Mouse (Mus musculus) midbrain, embryonic 15.5 days (tissue): ENCODE measurements around the gene Ppm1f. TPM values are rescaled to one million over a fixed set of nuclear protein-coding genes. Genes with fewer than 3 reads are reported as not detected.
A peak's percentile ranks its signal among the peaks of the same experiment; 100 is the strongest.
"Not testable (repeated sequence)": the region's sequence is repeated elsewhere in the genome, so short reads cannot be mapped to it uniquely, and the experiment has no call there.

Experiments
- ATAC-seq: fragments of 200-750 bp; cut with Nextera tagmentation; replicated peaks from 2 replicates; pipeline ENCODE4 v1.8.0; 2017; ENCODE audit warnings: moderate TSS enrichment
- H3K27ac ChIP-seq: fragments of 300-500 bp; sonication (generic); 2 replicates; pipeline ENCODE4 v1.5.1; 2015; ENCODE audit warnings: mild to moderate bottlenecking, inconsistent platforms
- H3K27me3 ChIP-seq: fragments of 300-500 bp; sonication (generic); replicated peaks from 2 replicates; pipeline ENCODE4 v1.6.1; 2015; ENCODE audit warnings: inconsistent platforms
- H3K36me3 ChIP-seq: fragments of 300-500 bp; sonication (generic); replicated peaks from 2 replicates; pipeline ENCODE4 v1.6.1; 2015; ENCODE audit warnings: inconsistent platforms
- H3K4me1 ChIP-seq: fragments of 300-500 bp; sonication (generic); 2 replicates; pipeline ENCODE4 v1.6.1; 2015; ENCODE audit warnings: inconsistent platforms
- H3K4me2 ChIP-seq: fragments of 300-500 bp; sonication (generic); 2 replicates; pipeline ENCODE4 v1.6.1; 2015; ENCODE audit warnings: inconsistent platforms, mild to moderate bottlenecking, moderate library complexity
- H3K4me3 ChIP-seq: fragments of 300-500 bp; sonication (generic); 2 replicates; pipeline ENCODE4 v1.5.1; 2015; ENCODE audit warnings: mild to moderate bottlenecking, inconsistent platforms
- H3K9ac ChIP-seq: fragments of 300-500 bp; sonication (generic); 2 replicates; pipeline ENCODE4 v1.6.1; 2015; ENCODE audit warnings: mild to moderate bottlenecking, inconsistent platforms
- H3K9me3 ChIP-seq: fragments of 300-500 bp; sonication (generic); 2 replicates; pipeline ENCODE4 v1.6.1; 2016; ENCODE audit warnings: inconsistent platforms
- WGBS: fragments of 180-500 bp; shearing (Covaris S2); methylation state at CpG from one replicate; pipeline ENCODE4 v1.1.7; 2015; ENCODE audit warnings: mixed read lengths; 5-methylcytosine and 5-hydroxymethylcytosine counted together
- polyA plus RNA-seq: library from polyadenylated mRNA; unstranded; fragments of >200 nt; fragmentation: Nextera tagmentation; extraction: Ambion mirVana; gene quantifications from 2 replicates; pipeline ENCODE4 v1.2.1, GENCODE M21; 2015

The Ppm1f gene
- 29.6 and 30.7 TPM in 2 replicates for polyA plus RNA-seq

- Histone ChIP-seq H3K27me3 (no peaks in the 10 kb centered on the region), H3K9me3 (no peaks in the 10 kb centered on the region), H3K4me3 (peak within 1 kb of the TSS; percentile 62), H3K27ac (peak within 1 kb of the TSS; percentile 70), H3K36me3 (peaks cover 9% of the 10 kb centered on the region; the same call in 1 of the 2 replicates), H3K4me1 (peaks cover 24% of the 10 kb centered on the region), H3K4me2 (peak within 1 kb of the TSS; percentile 80), H3K9ac (peak within 1 kb of the TSS; percentile 51)
- ATAC-seq = peak; percentile 93
- under 1% methylated on average over 29 of the region's 29 CpGs for WGBS
Measured at GRCm38 (mm10) chr16:16896382-16897055, at the start of gene Ppm1f. TSS of gene Ppm1f (plus strand) at chr16:16896469.

- Histone ChIP-seq H3K27me3 (no peaks in the 10 kb centered on the region), H3K9ac (no peak overlapping the region)
Measured at GRCm38 (mm10) chr16:16849196-16849595, 47.1 kb upstream of the Ppm1f start.

GRCm38 (mm10) chr16:16852411-16852810, 43.9 kb upstream of the Ppm1f start:
- Histone ChIP-seq H3K9me3 (no peaks in the 10 kb centered on the region), H3K36me3 (no peaks in the 10 kb centered on the region), H3K9ac (no peak overlapping the region), H3K4me2 (no peak overlapping the region), H3K4me3 (no peak overlapping the region), H3K27me3 (no peaks in the 10 kb centered on the region), H3K4me1 (no peaks in the 10 kb centered on the region), H3K27ac (no peak overlapping the region)
- ATAC-seq = no peak
- WGBS = 83% methylated on average over 3 of the region's 3 CpGs

More at GRCm38 (mm10) chr16:16849196-16849595, 47.1 kb upstream of the Ppm1f start:
- ATAC-seq = no peak
- Histone ChIP-seq H3K9me3 (no peaks in the 10 kb centered on the region), H3K4me2 (no peak overlapping the region), H3K4me1 (no peaks in the 10 kb centered on the region), H3K4me3 (no peak overlapping the region), H3K36me3 (no peaks in the 10 kb centered on the region), H3K27ac (no peak overlapping the region)

- no peak overlapping the region for H3K4me2 ChIP-seq
- H3K9me3 ChIP-seq = no peaks in the 10 kb centered on the region
- no peaks in the 10 kb centered on the region for H3K4me1 ChIP-seq
- no peaks in the 10 kb centered on the region for H3K27me3 ChIP-seq
- 43% methylated on average over 6 of the region's 6 CpGs for WGBS
- H3K4me3 ChIP-seq = no peak overlapping the region
- no peaks in the 10 kb centered on the region for H3K36me3 ChIP-seq
- no peak overlapping the region for H3K9ac ChIP-seq
- no peak for ATAC-seq
- no peak overlapping the region for H3K27ac ChIP-seq
Measured at GRCm38 (mm10) chr16:16854836-16855235, 41.4 kb upstream of the Ppm1f start.

GRCm38 (mm10) chr16:16855541-16855940, 40.7 kb upstream of the Ppm1f start:
- Histone ChIP-seq H3K4me3 (no peak overlapping the region), H3K4me2 (no peak overlapping the region), H3K9me3 (no peaks in the 10 kb centered on the region), H3K9ac (no peak overlapping the region), H3K27me3 (no peaks in the 10 kb centered on the region), H3K27ac (no peak overlapping the region), H3K4me1 (no peaks in the 10 kb centered on the region), H3K36me3 (no peaks in the 10 kb centered on the region)
- 95% methylated on average over 1 of the region's 1 CpGs for WGBS
- ATAC-seq = no peak

GRCm38 (mm10) chr16:16856054-16856453, 40.2 kb upstream of the Ppm1f start:
- H3K9ac ChIP-seq, H3K9me3 ChIP-seq, ATAC-seq, H3K27ac ChIP-seq, H3K4me3 ChIP-seq, H3K27me3 ChIP-seq, H3K4me1 ChIP-seq, H3K36me3 ChIP-seq, H3K4me2 ChIP-seq: not testable (repeated sequence)
- 81% methylated on average over 9 of the region's 9 CpGs for WGBS

- no peaks in the 10 kb centered on the region for H3K27me3 ChIP-seq
- H3K4me1 ChIP-seq = no peaks in the 10 kb centered on the region
- no peak for ATAC-seq
- no peaks in the 10 kb centered on the region for H3K36me3 ChIP-seq
- 80% methylated on average over 13 of the region's 13 CpGs for WGBS
- H3K4me2 ChIP-seq = no peak overlapping the region
- no peak overlapping the region for H3K27ac ChIP-seq
- no peaks in the 10 kb centered on the region for H3K9me3 ChIP-seq
- H3K9ac ChIP-seq = no peak overlapping the region
- H3K4me3 ChIP-seq = no peak overlapping the region
Measured at GRCm38 (mm10) chr16:16856731-16857476, 39.4 kb upstream of the Ppm1f start.

- Histone ChIP-seq H3K4me2 (no peak overlapping the region), H3K4me3 (no peak overlapping the region), H3K36me3 (no peaks in the 10 kb centered on the region), H3K27ac (no peak overlapping the region), H3K9me3 (no peaks in the 10 kb centered on the region), H3K4me1 (no peaks in the 10 kb centered on the region), H3K9ac (no peak overlapping the region), H3K27me3 (no peaks in the 10 kb centered on the region)
- ATAC-seq = no peak
- WGBS = 77% methylated on average over 3 of the region's 3 CpGs
Measured at GRCm38 (mm10) chr16:16862288-16862687, 34.0 kb upstream of the Ppm1f start.

- no peak within 1 kb of the TSS for H3K27ac ChIP-seq
- H3K36me3 ChIP-seq = no peaks in the 10 kb centered on the region
- 84% methylated on average over 2 of the region's 2 CpGs for whole genome bisulfite sequencing
- H3K9me3 ChIP-seq = no peaks in the 10 kb centered on the region
- no peak for ATAC-seq
- H3K4me3 ChIP-seq = no peak within 1 kb of the TSS
- H3K4me1 ChIP-seq = no peaks in the 10 kb centered on the region
- H3K27me3 ChIP-seq = no peaks in the 10 kb centered on the region
- no peak within 1 kb of the TSS for H3K4me2 ChIP-seq
- H3K9ac ChIP-seq = no peak within 1 kb of the TSS
Measured at GRCm38 (mm10) chr16:16863978-16864377, 32.3 kb upstream of the Ppm1f start, which contains the start of gene Igll1. TSS of gene Igll1 (minus strand) at chr16:16863985.

GRCm38 (mm10) chr16:16865217-16865616, 31.1 kb upstream of the Ppm1f start:
- Histone ChIP-seq H3K4me1 (peaks cover 2% of the 10 kb centered on the region; the same call in 1 of the 2 replicates), H3K27ac (no peak overlapping the region), H3K4me3 (no peak overlapping the region), H3K9me3 (no peaks in the 10 kb centered on the region), H3K27me3 (no peaks in the 10 kb centered on the region), H3K9ac (no peak overlapping the region), H3K4me2 (no peak overlapping the region), H3K36me3 (no peaks in the 10 kb centered on the region)
- no peak for ATAC-seq

- Histone ChIP-seq H3K36me3 (no peaks in the 10 kb centered on the region), H3K9ac (no peak overlapping the region), H3K4me3 (no peak overlapping the region), H3K9me3 (no peaks in the 10 kb centered on the region), H3K27me3 (no peaks in the 10 kb centered on the region), H3K27ac (no peak overlapping the region), H3K4me2 (no peak overlapping the region), H3K4me1 (peaks cover 2% of the 10 kb centered on the region; the same call in 1 of the 2 replicates)
- WGBS = 62% methylated on average over 4 of the region's 5 CpGs
- ATAC-seq = no peak
Measured at GRCm38 (mm10) chr16:16865696-16866561, 30.3 kb upstream of the Ppm1f start.

GRCm38 (mm10) chr16:16870241-16870616, 26.0 kb upstream of the Ppm1f start:
- Histone ChIP-seq H3K36me3 (0 out of 2 replicates have a peak, but pooled peaks cover 4% of the 10 kb centered on the region), H3K4me2 (peak overlapping the region; percentile 61), H3K9me3 (no peaks in the 10 kb centered on the region), H3K27ac (peak overlapping the region; percentile 92), H3K27me3 (no peaks in the 10 kb centered on the region), H3K9ac (no peak overlapping the region), H3K4me1 (peaks cover 17% of the 10 kb centered on the region), H3K4me3 (peak overlapping the region; percentile 69)
- WGBS = 35% methylated on average over 7 of the region's 7 CpGs
- ATAC-seq = peak; percentile 75
